In the genomic region with DNA sequence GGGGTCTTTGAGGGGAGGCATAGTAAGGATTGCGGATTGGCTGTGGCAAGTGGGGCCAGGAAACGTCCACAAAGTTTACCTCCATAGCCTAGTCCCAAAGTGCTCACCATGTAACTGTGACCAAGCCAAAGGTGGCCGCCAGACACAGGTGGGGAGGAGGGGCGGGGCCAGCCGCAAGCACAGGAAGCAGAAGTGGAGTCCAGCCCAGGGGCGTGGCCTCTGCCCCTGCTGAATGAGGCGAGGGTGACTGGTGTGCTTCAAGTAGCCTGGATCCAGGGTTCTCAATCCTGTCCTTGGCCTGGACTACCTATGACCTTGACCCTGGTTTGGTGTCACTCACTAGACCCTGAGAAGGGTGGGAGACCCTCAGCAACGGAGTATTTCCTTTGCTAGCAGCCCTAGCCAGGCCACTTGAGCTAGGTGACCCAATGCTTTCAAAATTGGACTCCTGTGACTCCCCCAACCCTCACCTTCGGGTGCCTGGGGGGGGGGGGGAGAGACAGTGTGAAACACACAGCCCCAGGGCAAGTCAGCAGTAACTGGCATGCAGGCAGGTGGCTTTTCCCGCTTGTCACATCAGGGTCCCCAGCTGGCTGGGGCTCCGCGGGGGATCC, we compare ENCODE assay signal across 8 mouse cellular contexts. TPM values are rescaled to one million over a fixed set of nuclear protein-coding genes. Genes with fewer than 3 reads are reported as not detected.
A peak's percentile ranks its signal among the peaks of the same experiment; 100 is the strongest.
DNase-seq lines count a peak whose midpoint lies in the region; ATAC-seq and TF ChIP-seq lines count a peak whose summit lies in the region.

No protein-coding gene starts in this region.

- H3K4me3 ChIP-seq in MEL (ENCODE audit: control insufficient read depth in 1 of 2, insufficient read depth in 1 of 2, low read depth in 2 of 2, low read length in 2 of 2) = peak overlapping the region; percentile 80 to 84
- H3K4me3 ChIP-seq in liver, embryonic 15.5 days (replicated peaks) = peak overlapping the region; percentile 80

- peak; percentile 37 to 75; a peak in 2 of 4 replicates for TF ChIP-seq POLR2A in MEL (IDR thresholded peaks at IDR 0.05; ENCODE audit: control insufficient read depth in 1 of 2, insufficient read depth in 1 of 2, low read depth in 1 of 2, low read length in 2 of 2, poor library complexity in 1 of 2)

- peaks cover 0 to 5% of the 10 kb centered on the region in 2 experiments; a peak in 1 of 4 replicates for H3K36me3 ChIP-seq in MEL (ENCODE audit: control insufficient read depth in 1 of 2, insufficient read depth in 2 of 2, low read length in 2 of 2)
- H3K36me3 ChIP-seq in liver, embryonic 15.5 days (replicated peaks) = peaks cover 6% of the 10 kb centered on the region; the same call in 1 of the 2 replicates

- H3K27me3 ChIP-seq in MEL (ENCODE audit: control insufficient read depth in 1 of 2, insufficient read depth in 2 of 2, low read length in 2 of 2) = peaks cover 5 to 6% of the 10 kb centered on the region in 2 experiments
- peaks cover 36% of the 10 kb centered on the region for H3K27me3 ChIP-seq in liver, embryonic 15.5 days

- peak overlapping the region; percentile 97 for H3K4me2 ChIP-seq in liver, embryonic 15.5 days

- 6% methylated on average over 12 of the region's 12 CpGs for WGBS in liver, embryonic 15.5 days (ENCODE audit: insufficient replicate concordance)

- peaks cover 6 to 25% of the 10 kb centered on the region in 2 experiments for H3K4me1 ChIP-seq in MEL (ENCODE audit: control insufficient read depth in 1 of 2, insufficient read depth in 2 of 2, low read length in 2 of 2)
- H3K4me1 ChIP-seq in liver, embryonic 15.5 days (replicated peaks) = peaks cover 70% of the 10 kb centered on the region

- no peaks in the 10 kb centered on the region for H3K9me3 ChIP-seq in MEL (replicated peaks; ENCODE audit: insufficient read depth, low read length)
- no peaks in the 10 kb centered on the region for H3K9me3 ChIP-seq in liver, embryonic 15.5 days (replicated peaks)

- TF ChIP-seq EP300 in MEL (IDR thresholded peaks at IDR 0.05; ENCODE audit: low read depth in 1 of 2, low read length in 2 of 2) = 0 out of 4 replicates have a peak, but pooled peaks of 1 of the 2 experiments have one; percentile 4

- no peak for TF ChIP-seq CTCF in MEL (IDR thresholded peaks at IDR 0.05 in 2 of 3, conservative IDR thresholded peaks at IDR 0.05 in 1 of 3; ENCODE audit: control insufficient read depth in 1 of 3, insufficient read depth in 1 of 3, low read depth in 2 of 3, low read length in 3 of 3, poor library complexity in 1 of 3, severe bottlenecking in 1 of 3)

- H3K79me2 ChIP-seq in MEL (ENCODE audit: control insufficient read depth, insufficient read depth, low read length, poor library complexity) = no peaks in the 10 kb centered on the region; the same call in 1 of the 2 replicates

- H3K9ac ChIP-seq in MEL (ENCODE audit: control insufficient read depth, low read depth, low read length, poor library complexity, severe bottlenecking) = peak overlapping the region; percentile 66
- peak overlapping the region; percentile 62 for H3K9ac ChIP-seq in liver, embryonic 15.5 days

- no peak for TF ChIP-seq RAD21 in MEL (IDR thresholded peaks at IDR 0.05; ENCODE audit: low read depth, low read length)

- ATAC-seq in inflammation-experienced regulatory T-cells, adult 6 months = peak; percentile 55
- peak; percentile 71 for ATAC-seq in liver, embryonic 15.5 days (ENCODE audit: insufficient read depth)

- DNase-seq in MEL (ENCODE audit: low read depth, low spot score) = peak; percentile 92
- peak; percentile 40 to 46 for DNase-seq in adrenal gland, postnatal 4 days (ENCODE audit: low spot score in 2 of 2)
- peak; percentile 39 for DNase-seq in gastrocnemius, postnatal 10 days
- peak; percentile 76 for DNase-seq in spleen, adult 12 weeks (ENCODE audit: low spot score)
- DNase-seq in left cerebral cortex, adult 9 months (ENCODE audit: low spot score in 2 of 2) = no peak
- no peak for DNase-seq in right cerebral cortex, adult 18-20 months

- peak overlapping the region; percentile 57 for H3K27ac ChIP-seq in MEL (ENCODE audit: control insufficient read depth, low read depth, low read length)
- H3K27ac ChIP-seq in liver, embryonic 15.5 days (replicated peaks) = peak overlapping the region; percentile 72

TF ChIP-seq in MEL, 35 proteins besides CTCF, POLR2A, EP300 and RAD21:
- TF ChIP-seq ZC3H11A (IDR thresholded peaks at IDR 0.05; ENCODE audit: low read depth, low read length) (no peak), CHD2 (IDR thresholded peaks at IDR 0.05; ENCODE audit: low read length) (no peak), USF1 (IDR thresholded peaks at IDR 0.05; ENCODE audit: low read depth, low read length) (0 out of 2 replicates have a peak, but pooled peaks have one; percentile 12), ETS1 (IDR thresholded peaks at IDR 0.05; ENCODE audit: low read depth, low read length) (peak; percentile 21; the same call in 1 of the 2 replicates), HCFC1 (IDR thresholded peaks at IDR 0.05; ENCODE audit: low read depth, low read length) (0 out of 2 replicates have a peak, but pooled peaks have one; percentile 43), SMC3 (IDR thresholded peaks at IDR 0.05; ENCODE audit: low read depth, low read length) (no peak), MEF2A (IDR thresholded peaks at IDR 0.05; ENCODE audit: extremely low read depth, insufficient replicate concordance, low read depth, low read length, poor library complexity, severe bottlenecking) (no peak), SIN3A (IDR thresholded peaks at IDR 0.05; ENCODE audit: low read length) (peak; percentile 67), ZMIZ1 (IDR thresholded peaks at IDR 0.05; ENCODE audit: low read depth, low read length) (peak; percentile 39; the same call in 1 of the 2 replicates), E2F4 (IDR thresholded peaks at IDR 0.05; ENCODE audit: borderline replicate concordance, low read depth, low read length) (no peak), TCF12 (IDR thresholded peaks at IDR 0.05; ENCODE audit: low read depth, low read length) (peak; percentile 38; the same call in 1 of the 2 replicates), POLR2AphosphoS5 (IDR thresholded peaks at IDR 0.05; ENCODE audit: borderline replicate concordance, low read depth, low read length) (no peak), MAZ (IDR thresholded peaks at IDR 0.05; ENCODE audit: low read depth, low read length) (peak; percentile 74; the same call in 1 of the 2 replicates), NELFE (IDR thresholded peaks at IDR 0.05; ENCODE audit: low read depth, low read length) (peak; percentile 70), KAT2A (conservative IDR thresholded peaks at IDR 0.05; ENCODE audit: low read depth, low read length) (no peak), ELF1 (IDR thresholded peaks at IDR 0.05; ENCODE audit: low read depth, low read length) (0 out of 2 replicates have a peak, but pooled peaks have one; percentile 39), POLR2AphosphoS2 (IDR thresholded peaks at IDR 0.05; ENCODE audit: low read length) (peak; percentile 74; the same call in 1 of the 2 replicates), MXI1 (IDR thresholded peaks at IDR 0.05; ENCODE audit: low read depth, low read length) (peak; percentile 50), CHD1 (IDR thresholded peaks at IDR 0.05; ENCODE audit: low read depth, low read length) (peak; percentile 86), MAX (IDR thresholded peaks at IDR 0.05; ENCODE audit: low read length) (no peak; the same call in none of the 2 replicates)

RNA-seq across cellular contexts. Expression of a gene that starts 0.8 kb away (rescaled TPM):
- 6.6 and 11.6 TPM in 2 replicates for total RNA-seq in MEL (2012; rRNA removed)
- polyA plus RNA-seq in MEL (2012; ENCODE audit: insufficient read depth in 1 of 2, insufficient read length in 2 of 2, low read depth in 1 of 2, low replicate concordance in 2 of 2, missing spikeins in 1 of 2) = 10 to 100 TPM in 1 of 2 experiments, not detected in 1; 10.7 TPM
- 10 to 100 TPM; 29.1 to 31.6 TPM for total RNA-seq in adrenal gland, postnatal 4 days (2021)
- total RNA-seq in gastrocnemius, postnatal 10 days (2021) = 10 to 100 TPM in 1 of 2 experiments, 1 to 10 TPM in 1; 6.9 to 10.1 TPM
- 10 to 100 TPM; 33.9 to 48.2 (median 43.3) TPM for polyA plus RNA-seq in inflammation-experienced regulatory T-cells, adult 6 months (2017; shearing (Covaris generic))
- polyA plus RNA-seq in liver, embryonic 15.5 days (2015; fragmentation: Nextera tagmentation; extraction: Ambion mirVana) = 4.2 TPM in 2 replicates

RNA-seq across cellular contexts. Expression of a gene that starts 36.8 kb away (rescaled TPM):
- not detected in 2 replicates for total RNA-seq in MEL (2012; rRNA removed)
- polyA plus RNA-seq in MEL (2012; ENCODE audit: insufficient read depth in 1 of 2, insufficient read length in 2 of 2, low read depth in 1 of 2, low replicate concordance in 2 of 2, missing spikeins in 1 of 2) = under 1 TPM in 1 of 2 experiments, not detected in 1; 0.04 TPM
- 10 to 100 TPM; 10.9 to 11.2 TPM for total RNA-seq in adrenal gland, postnatal 4 days (2021)
- total RNA-seq in gastrocnemius, postnatal 10 days (2021) = 1 to 10 TPM; 2.6 to 4.0 TPM
- 10 to 100 TPM; 13.3 to 31.3 (median 23.4) TPM for polyA plus RNA-seq in inflammation-experienced regulatory T-cells, adult 6 months (2017; shearing (Covaris generic))
- polyA plus RNA-seq in liver, embryonic 15.5 days (2015; fragmentation: Nextera tagmentation; extraction: Ambion mirVana) = 1.6 and 2.6 TPM in 2 replicates

RNA-seq across cellular contexts. Expression of a gene that starts 36.8 kb away (rescaled TPM):
- total RNA-seq in MEL (2012; rRNA removed) = 0.12 TPM in 1 of 2 replicates, not detected in the other
- under 1 TPM in 1 of 2 experiments, not detected in 1; 0.25 TPM for polyA plus RNA-seq in MEL (2012; ENCODE audit: insufficient read depth in 1 of 2, insufficient read length in 2 of 2, low read depth in 1 of 2, low replicate concordance in 2 of 2, missing spikeins in 1 of 2)
- total RNA-seq in adrenal gland, postnatal 4 days (2021) = 10 to 100 TPM; 18.3 to 20.9 TPM
- 1 to 10 TPM; 5.2 to 5.7 TPM for total RNA-seq in gastrocnemius, postnatal 10 days (2021)
- polyA plus RNA-seq in inflammation-experienced regulatory T-cells, adult 6 months (2017; shearing (Covaris generic)) = 10 to 100 TPM in 2 of 3 experiments, 1 to 10 TPM in 1; 7.9 to 16.6 (median 11.9) TPM
- polyA plus RNA-seq in liver, embryonic 15.5 days (2015; fragmentation: Nextera tagmentation; extraction: Ambion mirVana) = 1.9 and 2.3 TPM in 2 replicates

Comparison
In these comparisons a context has a peak if more than half of its experiments do, and no peak if none do; other contexts are left out.
1. DNase-seq: peak in MEL (single experiment), adrenal gland, postnatal 4 days (2 of 2), gastrocnemius, postnatal 10 days (single experiment) and spleen, adult 12 weeks (single experiment); none in left cerebral cortex, adult 9 months (0 of 2) and right cerebral cortex, adult 18-20 months (single experiment).